Mouse (Mus musculus) small intestine, adult 2 months (tissue): ENCODE data around the gene Ptprh. TPM values are rescaled to one million over a fixed set of nuclear protein-coding genes. Genes with fewer than 3 reads are reported as not detected.

Experiments used
- H3K27ac ChIP-seq: fragments of 200-500 bp; 2 replicates; pipeline ENCODE4 v1.5.1; 2012; ENCODE audit warnings: low read depth, low read length, control low read depth, inconsistent platforms; ENCODE audit not compliant: insufficient read depth
- H3K27me3 ChIP-seq: fragments of 200-500 bp; 2 replicates; pipeline ENCODE4 v1.6.1; 2012; ENCODE audit warnings: mild to moderate bottlenecking, moderate library complexity, low read length, inconsistent platforms; ENCODE audit not compliant: control insufficient read depth, insufficient read depth
- H3K36me3 ChIP-seq: fragments of 200-500 bp; 2 replicates; pipeline ENCODE4 v1.6.1; 2012; ENCODE audit warnings: mild to moderate bottlenecking, low read length, control low read depth, inconsistent platforms; ENCODE audit not compliant: control insufficient read depth, insufficient read depth
- H3K4me1 ChIP-seq: fragments of 200-500 bp; 2 replicates; pipeline ENCODE4 v1.6.1; 2012; ENCODE audit warnings: low read length, inconsistent platforms, mixed read lengths; ENCODE audit not compliant: control insufficient read depth, insufficient read depth, insufficient read length
- H3K4me3 ChIP-seq: fragments of 200-500 bp; 2 replicates; pipeline ENCODE4 v1.5.1; 2012; ENCODE audit warnings: low read depth, mild to moderate bottlenecking, control low read depth, inconsistent platforms, low read length, moderate library complexity
- CTCF ChIP-seq: fragments of 200-500 bp; IDR thresholded peaks from 2 replicates; pipeline ENCODE4 v1.5.1; 2012; ENCODE audit warnings: low read depth, mild to moderate bottlenecking, control low read depth, inconsistent platforms, low read length, moderate library complexity, mixed read lengths; ENCODE audit not compliant: insufficient replicate concordance, insufficient read length; ENCODE audit errors: extremely low read depth
- POLR2A ChIP-seq: fragments of 200-500 bp; IDR thresholded peaks from 2 replicates; pipeline ENCODE4 v1.6.1; 2012; ENCODE audit warnings: low read depth, mild to moderate bottlenecking, control low read depth, inconsistent platforms, low read length, moderate library complexity
- WGBS: fragments of 180-500 bp; shearing (Covaris S2); methylation state at CpG from one replicate; pipeline ENCODE4 v1.1.7; 2018; 5-methylcytosine and 5-hydroxymethylcytosine counted together
- polyA plus RNA-seq: library from polyadenylated mRNA; depleted of rRNA; stranded (reverse); fragments of >200 nt; gene quantifications from 2 replicates; pipeline ENCODE4 v1.2.3, GENCODE M21; 2012

Gene Ptprh
- polyA plus RNA-seq, 1 experiment: 151 TPM

- 88% methylated on average over 6 of the region's 6 CpGs for WGBS
- Histone ChIP-seq H3K36me3 (peaks cover 70% of the 10 kb centered on the region), H3K4me1 (peaks cover 10% of the 10 kb centered on the region), H3K27me3 (no peaks in the 10 kb centered on the region), H3K27ac (no peak overlapping the region), H3K4me3 (no peak overlapping the region)
- TF ChIP-seq POLR2A (no peak), CTCF (no peak)
These were observed 39.4 kb upstream of the Ptprh start for GRCm38 (mm10) chr7:4643225-4643624.

- H3K27ac ChIP-seq: no peak overlapping the region
- H3K4me1 ChIP-seq: peaks cover 5% of the 10 kb centered on the region; the same call in 1 of the 2 replicates
- WGBS: 79% methylated on average over 7 of the region's 7 CpGs
- no peak for TF ChIP-seq POLR2A
- TF ChIP-seq CTCF: no peak
- H3K36me3 ChIP-seq: peaks cover 76% of the 10 kb centered on the region
- no peaks in the 10 kb centered on the region for H3K27me3 ChIP-seq
- no peak overlapping the region for H3K4me3 ChIP-seq
These were observed 38.1 kb upstream of the Ptprh start for GRCm38 (mm10) chr7:4641956-4642355.

- TF ChIP-seq POLR2A (no peak), CTCF (no peak)
- Histone ChIP-seq H3K4me3 (no peak overlapping the region), H3K27ac (no peak overlapping the region), H3K4me1 (no peaks in the 10 kb centered on the region), H3K36me3 (peaks cover 77% of the 10 kb centered on the region), H3K27me3 (no peaks in the 10 kb centered on the region)
- 85% methylated on average over 11 of the region's 11 CpGs for WGBS
These were observed 37.3 kb upstream of the Ptprh start for GRCm38 (mm10) chr7:4641155-4641554.

GRCm38 (mm10) chr7:4636179-4636578 is 32.3 kb upstream of the Ptprh start:
- H3K27me3 ChIP-seq: no peaks in the 10 kb centered on the region
- H3K4me1 ChIP-seq: peaks cover 5% of the 10 kb centered on the region
- no peak overlapping the region for H3K4me3 ChIP-seq
- WGBS: 75% methylated on average over 4 of the region's 4 CpGs
- TF ChIP-seq CTCF (no peak), POLR2A (no peak)
- peaks cover 77% of the 10 kb centered on the region for H3K36me3 ChIP-seq
- no peak overlapping the region for H3K27ac ChIP-seq

GRCm38 (mm10) chr7:4631031-4631430 is 27.2 kb upstream of the Ptprh start, which contains the start of gene Tmem86b:
Gene Tmem86b, minus strand, starts transcription at chr7:4631422.
- H3K4me3 ChIP-seq: no peak within 1 kb of the TSS
- TF ChIP-seq POLR2A (no peak), CTCF (no peak)
- H3K36me3 ChIP-seq: peaks cover 52% of the 10 kb centered on the region
- H3K27me3 ChIP-seq: no peaks in the 10 kb centered on the region
- H3K27ac ChIP-seq: peak within 1 kb of the TSS; percentile 89
- WGBS: 26% methylated on average over 4 of the region's 4 CpGs
- H3K4me1 ChIP-seq: peaks cover 16% of the 10 kb centered on the region

- H3K36me3 ChIP-seq: peaks cover 46% of the 10 kb centered on the region
- no peaks in the 10 kb centered on the region for H3K27me3 ChIP-seq
- peak overlapping the region; percentile 89 for H3K27ac ChIP-seq
- TF ChIP-seq CTCF: no peak
- TF ChIP-seq POLR2A: no peak
- 19% methylated on average over 1 of the region's 1 CpGs for WGBS
- H3K4me1 ChIP-seq: peaks cover 16% of the 10 kb centered on the region
- H3K4me3 ChIP-seq: peak overlapping the region; percentile 63
These were observed 26.4 kb upstream of the Ptprh start for GRCm38 (mm10) chr7:4630198-4630597.

- no peak for TF ChIP-seq POLR2A
- no peak for TF ChIP-seq CTCF
- WGBS: 42% methylated on average over 5 of the region's 5 CpGs
- no peaks in the 10 kb centered on the region for H3K27me3 ChIP-seq
- peaks cover 16% of the 10 kb centered on the region for H3K4me1 ChIP-seq
- peak overlapping the region; percentile 77 for H3K27ac ChIP-seq
- H3K4me3 ChIP-seq: peak overlapping the region; percentile 63
- peaks cover 42% of the 10 kb centered on the region for H3K36me3 ChIP-seq
These were observed 25.7 kb upstream of the Ptprh start for GRCm38 (mm10) chr7:4629586-4629985.
